Mouse (Mus musculus) kidney, adult 2 months (tissue): Measurements from ENCODE around the gene Pfkfb2.
"Not testable (repeated sequence)": the region's sequence is repeated elsewhere in the genome, so short reads cannot be mapped to it uniquely, and the experiment has no call there.

Experiments
- CTCF ChIP-seq: fragments of 200-500 bp; conservative IDR thresholded peaks from 2 replicates; pipeline ENCODE4 v1.5.1; 2011; ENCODE audit warnings: low read depth, mild to moderate bottlenecking, control low read depth, low read length, moderate library complexity, mixed read lengths; ENCODE audit not compliant: insufficient read depth, insufficient read length
- POLR2A ChIP-seq: fragments of 200-500 bp; IDR thresholded peaks from one replicate; pipeline ENCODE4 v1.6.1; 2011; ENCODE audit warnings: low read depth, low read length, control low read depth

- TF ChIP-seq POLR2A, CTCF: not testable (repeated sequence)
Measured at GRCm38 (mm10) chr1:130663576-130663975, 65.5 kb downstream of the Pfkfb2 start.
